Mouse (Mus musculus): Measurements from ENCODE around the gene Trmt10a.
A peak's percentile ranks its signal among the peaks of the same experiment; 100 is the strongest.

Gene Trmt10a

GRCm38 (mm10) chr3:138143315-138144059, at the start of gene Trmt10a:
Gene Trmt10a, plus strand, starts transcription at chr3:138143448.
- peak; percentile 97 for DNase-seq

GRCm38 (mm10) chr3:138095301-138095700, 47.9 kb upstream of the Trmt10a start:
- peak; percentile 81 for DNase-seq

- DNase-seq: peak; percentile 10
Measured at GRCm38 (mm10) chr3:138095718-138096117, 47.5 kb upstream of the Trmt10a start.

- no peak for DNase-seq
Measured at GRCm38 (mm10) chr3:138096263-138097028, 46.8 kb upstream of the Trmt10a start.

- no peak for DNase-seq
Measured at GRCm38 (mm10) chr3:138097718-138098117, 45.5 kb upstream of the Trmt10a start.

GRCm38 (mm10) chr3:138101936-138102335, 41.3 kb upstream of the Trmt10a start:
- no peak for DNase-seq

- no peak for DNase-seq
Measured at GRCm38 (mm10) chr3:138103690-138104089, 39.6 kb upstream of the Trmt10a start.

GRCm38 (mm10) chr3:138105056-138105455, 38.2 kb upstream of the Trmt10a start:
- DNase-seq: no peak

GRCm38 (mm10) chr3:138106887-138107286, 36.4 kb upstream of the Trmt10a start:
- DNase-seq: no peak

GRCm38 (mm10) chr3:138110910-138111782, 32.1 kb upstream of the Trmt10a start:
- no peak for DNase-seq

GRCm38 (mm10) chr3:138114106-138114505, 29.1 kb upstream of the Trmt10a start:
- no peak for DNase-seq

- DNase-seq: no peak
Measured at GRCm38 (mm10) chr3:138116871-138117270, 26.4 kb upstream of the Trmt10a start.

GRCm38 (mm10) chr3:138118392-138118791, 24.9 kb upstream of the Trmt10a start:
- DNase-seq: no peak

GRCm38 (mm10) chr3:138118831-138119230, 24.4 kb upstream of the Trmt10a start:
- no peak for DNase-seq

GRCm38 (mm10) chr3:138119444-138120105, 23.7 kb upstream of the Trmt10a start:
- no peak for DNase-seq

- no peak for DNase-seq
Measured at GRCm38 (mm10) chr3:138121461-138121860, 21.8 kb upstream of the Trmt10a start.

GRCm38 (mm10) chr3:138123842-138124241, 19.4 kb upstream of the Trmt10a start:
- DNase-seq: no peak

- DNase-seq: no peak
Measured at GRCm38 (mm10) chr3:138129110-138129509, 14.1 kb upstream of the Trmt10a start.

- no peak for DNase-seq
Measured at GRCm38 (mm10) chr3:138130692-138131091, 12.6 kb upstream of the Trmt10a start.

GRCm38 (mm10) chr3:138131168-138131567, 12.1 kb upstream of the Trmt10a start:
- no peak for DNase-seq

GRCm38 (mm10) chr3:138133463-138133862, 9.8 kb upstream of the Trmt10a start:
- DNase-seq: no peak

GRCm38 (mm10) chr3:138133916-138134315, 9.3 kb upstream of the Trmt10a start:
- DNase-seq: no peak

- no peak for DNase-seq
Measured at GRCm38 (mm10) chr3:138134528-138134927, 8.7 kb upstream of the Trmt10a start.

All from layer of hippocampus, adult 9-11 months (tissue).